In the genomic region with DNA sequence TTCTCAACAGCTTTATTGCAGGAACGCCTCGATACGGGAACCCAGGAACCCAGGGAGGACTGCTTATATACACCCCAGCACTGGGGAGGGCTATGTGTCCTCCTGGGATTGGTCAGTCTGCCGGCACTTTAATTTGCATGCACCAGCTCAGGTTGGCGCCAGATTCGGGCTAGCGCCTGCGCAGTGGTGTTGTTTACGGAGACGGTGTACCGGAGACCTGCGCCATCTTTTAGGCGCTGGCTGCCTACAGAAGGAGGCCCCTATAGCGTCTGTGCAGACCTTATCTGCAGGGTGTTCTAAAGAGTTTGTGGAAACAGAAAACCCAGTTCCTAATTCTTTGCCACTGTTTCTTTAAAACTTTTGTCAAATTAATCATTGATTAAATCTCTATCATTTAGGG, we compare ENCODE assay signal across 34 mouse cellular contexts. TPM values are rescaled to one million over a fixed set of nuclear protein-coding genes. Genes with fewer than 3 reads are reported as not detected.
"Had no signal": no experiment of that assay in that cellular context is flagged by ENCODE, and none has a peak within 500 bp of the region (broad histone marks: within the 10 kb centered on the region; RNA-seq: fewer than 3 reads in every experiment).

No protein-coding gene starts in this region.

- DNase-seq: cerebellum, adult 8-10 months; cerebellum, adult 9-10 months; cerebellum, adult 9-11 months; cerebellum, postnatal 10 days; cerebellum, postnatal 14 days; cerebellum, postnatal 25 days; cerebellum, postnatal 36 days; embryo, embryonic 11 days; forebrain, postnatal 0 days; gastrocnemius, adult 2 months; gastrocnemius, postnatal 10 days; gastrocnemius, postnatal 14 days; gastrocnemius, postnatal 25 days; gastrocnemius, postnatal 36 days; heart, adult 11 months; heart, adult 18-20 months; heart, adult 2 months had no signal

- H3K36me3 ChIP-seq: embryonic facial prominence, embryonic 10.5 days; embryonic facial prominence, embryonic 12.5 days; embryonic facial prominence, embryonic 13.5 days; embryonic facial prominence, embryonic 15.5 days; forebrain, embryonic 10.5 days; forebrain, embryonic 12.5 days; forebrain, embryonic 15.5 days had no signal

- H3K27me3 ChIP-seq: embryonic facial prominence, embryonic 12.5 days; embryonic facial prominence, embryonic 13.5 days; embryonic facial prominence, embryonic 15.5 days; forebrain, embryonic 12.5 days; forebrain, embryonic 13.5 days; forebrain, embryonic 15.5 days had no signal

- H3K4me1 ChIP-seq: embryonic facial prominence, embryonic 10.5 days; embryonic facial prominence, embryonic 12.5 days; embryonic facial prominence, embryonic 13.5 days; embryonic facial prominence, embryonic 15.5 days; forebrain, embryonic 10.5 days; forebrain, embryonic 12.5 days; forebrain, embryonic 13.5 days; forebrain, embryonic 15.5 days had no signal

- H3K4me3 ChIP-seq: embryonic facial prominence, embryonic 10.5 days; embryonic facial prominence, embryonic 12.5 days; embryonic facial prominence, embryonic 13.5 days; embryonic facial prominence, embryonic 15.5 days; erythroblast, embryonic 14.5 days; forebrain, embryonic 10.5 days; forebrain, embryonic 12.5 days; forebrain, embryonic 13.5 days; forebrain, embryonic 15.5 days; gastrocnemius, adult 2 months; heart, adult 2 months had no signal

- H3K27ac ChIP-seq: embryonic facial prominence, embryonic 10.5 days; embryonic facial prominence, embryonic 12.5 days; embryonic facial prominence, embryonic 13.5 days; embryonic facial prominence, embryonic 15.5 days; forebrain, embryonic 10.5 days; forebrain, embryonic 12.5 days; forebrain, embryonic 13.5 days; forebrain, embryonic 15.5 days; gastrocnemius, adult 2 months; heart, adult 2 months had no signal

RNA-seq across cellular contexts. Expression of a gene that starts 11.3 kb away (rescaled TPM):
- polyA plus RNA-seq: cortical plate, adult 2 months; embryonic facial prominence, embryonic 10.5 days; embryonic facial prominence, embryonic 11.5 days; embryonic facial prominence, embryonic 12.5 days; embryonic facial prominence, embryonic 13.5 days; embryonic facial prominence, embryonic 14.5 days; embryonic facial prominence, embryonic 15.5 days; erythroblast, embryonic 14.5 days; forebrain, embryonic 10.5 days; forebrain, embryonic 11.5 days; forebrain, embryonic 12.5 days; forebrain, embryonic 13.5 days; forebrain, embryonic 14.5 days; forebrain, embryonic 15.5 days; forebrain, embryonic 16.5 days; forebrain, postnatal 0 days; frontal cortex, adult 2 months; gonadal fat pad, adult 2 months; heart, adult 2 months had no signal

RNA-seq across cellular contexts. Expression of a gene that starts 38.9 kb away (rescaled TPM):
- polyA plus RNA-seq: cortical plate, adult 2 months; embryonic facial prominence, embryonic 10.5 days; embryonic facial prominence, embryonic 11.5 days; embryonic facial prominence, embryonic 12.5 days; embryonic facial prominence, embryonic 13.5 days; embryonic facial prominence, embryonic 14.5 days; erythroblast, embryonic 14.5 days; forebrain, embryonic 10.5 days; forebrain, embryonic 11.5 days; forebrain, embryonic 12.5 days; forebrain, embryonic 14.5 days; forebrain, embryonic 15.5 days; forebrain, embryonic 16.5 days; forebrain, postnatal 0 days; frontal cortex, adult 2 months; gonadal fat pad, adult 2 months; heart, adult 2 months had no signal
